Mouse (Mus musculus): ENCODE measurements at regions not wholly inside any gene's neighbourhood (a gene's known extent, or its start where the extent isn't known, plus 50 kb on each side); places are given as distances from the start of the nearest gene placed in this dataset.

- no peak for DNase-seq
These were observed 79.6 kb upstream of the Foxn3 start for GRCm38 (mm10) chr12:99643016-99643415.

GRCm38 (mm10) chr12:99642131-99642895 lies 78.9 kb upstream of the Foxn3 start:
- no peak for DNase-seq

GRCm38 (mm10) chr12:99641278-99641677 lies 77.9 kb upstream of the Foxn3 start:
- peak; percentile 18 for DNase-seq

- peak; percentile 53 for DNase-seq
These were observed 77.1 kb upstream of the Foxn3 start for GRCm38 (mm10) chr12:99640214-99641151.

GRCm38 (mm10) chr12:99639847-99640213 lies 76.4 kb upstream of the Foxn3 start:
- DNase-seq, result peak; percentile 81

- DNase-seq, result no peak
These were observed 75.7 kb upstream of the Foxn3 start for GRCm38 (mm10) chr12:99639118-99639517.

GRCm38 (mm10) chr12:99637986-99638385 lies 74.6 kb upstream of the Foxn3 start:
- no peak for DNase-seq

GRCm38 (mm10) chr12:99636234-99636633 lies 72.9 kb upstream of the Foxn3 start:
- no peak for DNase-seq

- DNase-seq, result no peak
These were observed 72.0 kb upstream of the Foxn3 start for GRCm38 (mm10) chr12:99635361-99635760.

GRCm38 (mm10) chr12:99634726-99635125 lies 71.3 kb upstream of the Foxn3 start:
- no peak for DNase-seq

GRCm38 (mm10) chr12:99633678-99634077 lies 70.3 kb upstream of the Foxn3 start:
- no peak for DNase-seq

- no peak for DNase-seq
These were observed 69.6 kb upstream of the Foxn3 start for GRCm38 (mm10) chr12:99632988-99633387.

GRCm38 (mm10) chr12:99629606-99630005 lies 66.2 kb upstream of the Foxn3 start:
- DNase-seq, result no peak

- DNase-seq, result peak; percentile 21
These were observed 65.0 kb upstream of the Foxn3 start for GRCm38 (mm10) chr12:99628421-99628820.

GRCm38 (mm10) chr12:99627898-99628231 lies 64.5 kb upstream of the Foxn3 start:
- peak; percentile 98 for DNase-seq

- DNase-seq, result peak; percentile 44
These were observed 64.0 kb upstream of the Foxn3 start for GRCm38 (mm10) chr12:99627201-99627897.

- no peak for DNase-seq
These were observed 62.8 kb upstream of the Foxn3 start for GRCm38 (mm10) chr12:99626147-99626546.

- DNase-seq, result no peak
These were observed 61.7 kb upstream of the Foxn3 start for GRCm38 (mm10) chr12:99625094-99625493.

- DNase-seq, result no peak
These were observed 58.9 kb upstream of the Foxn3 start for GRCm38 (mm10) chr12:99622238-99622637.

- DNase-seq, result no peak
These were observed 53.9 kb upstream of the Foxn3 start for GRCm38 (mm10) chr12:99617241-99617804.

GRCm38 (mm10) chr12:99614420-99614819 lies 51.0 kb upstream of the Foxn3 start:
- DNase-seq, result no peak

Measured in embryo, embryonic 11 days (tissue).